Mouse (Mus musculus): ENCODE measurements around the gene Fam131a. TPM values are rescaled to one million over a fixed set of nuclear protein-coding genes. Genes with fewer than 3 reads are reported as not detected.

Fam131a gene
- polyA plus RNA-seq, 1 experiment, result 7.1 TPM

DNA sequence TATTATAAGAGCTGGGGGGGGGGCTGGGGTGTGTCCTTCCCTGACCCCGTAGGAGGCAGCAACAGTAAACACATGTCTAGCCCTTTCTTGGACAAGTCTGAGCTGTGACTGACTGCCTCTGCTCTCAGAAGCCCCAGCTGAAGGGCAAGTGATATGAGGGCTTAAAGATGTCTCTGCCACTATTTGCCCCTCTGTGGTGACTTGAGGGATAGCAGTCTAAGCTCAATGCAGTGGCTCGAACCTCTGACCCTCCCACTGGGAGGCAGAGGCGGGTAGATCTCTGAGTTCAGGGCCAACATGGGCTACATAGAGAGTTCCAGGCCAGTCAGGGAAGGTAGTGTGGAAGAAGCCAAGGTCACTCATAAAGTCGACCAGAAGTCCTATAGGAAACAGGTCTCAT is 17.8 kb downstream of the Fam131a start:
- H3K36me3 ChIP-seq (ENCODE audit: control insufficient read depth, insufficient read depth, low read length, poor library complexity, severe bottlenecking), result 0 out of 2 replicates have a peak, but pooled peaks cover 3% of the 10 kb centered on the region
- H3K27me3 ChIP-seq (ENCODE audit: control insufficient read depth, insufficient read depth, low read length, poor library complexity, severe bottlenecking), result no peaks in the 10 kb centered on the region
- H3K4me1 ChIP-seq (ENCODE audit: control insufficient read depth, insufficient read depth, low read length), result peaks cover 5% of the 10 kb centered on the region
- TF ChIP-seq POLR2A (IDR thresholded peaks at IDR 0.05; ENCODE audit: insufficient read depth, low read length), result no peak
- TF ChIP-seq EP300 (IDR thresholded peaks at IDR 0.05; ENCODE audit: insufficient read depth, low read depth, low read length), result no peak
- peak; percentile 18 for TF ChIP-seq CTCF (IDR thresholded peaks at IDR 0.05; ENCODE audit: low read depth, low read length)
- no peak overlapping the region for H3K27ac ChIP-seq (ENCODE audit: insufficient read depth, low read length)
- no peak overlapping the region for H3K9ac ChIP-seq (ENCODE audit: low read depth, poor library complexity, severe bottlenecking)
- no peaks in the 10 kb centered on the region for H3K9me3 ChIP-seq (replicated peaks; ENCODE audit: control insufficient read depth, insufficient read depth, low read length, poor library complexity, severe bottlenecking)
- H3K4me3 ChIP-seq (ENCODE audit: low read depth, low read length), result no peak overlapping the region

DNA sequence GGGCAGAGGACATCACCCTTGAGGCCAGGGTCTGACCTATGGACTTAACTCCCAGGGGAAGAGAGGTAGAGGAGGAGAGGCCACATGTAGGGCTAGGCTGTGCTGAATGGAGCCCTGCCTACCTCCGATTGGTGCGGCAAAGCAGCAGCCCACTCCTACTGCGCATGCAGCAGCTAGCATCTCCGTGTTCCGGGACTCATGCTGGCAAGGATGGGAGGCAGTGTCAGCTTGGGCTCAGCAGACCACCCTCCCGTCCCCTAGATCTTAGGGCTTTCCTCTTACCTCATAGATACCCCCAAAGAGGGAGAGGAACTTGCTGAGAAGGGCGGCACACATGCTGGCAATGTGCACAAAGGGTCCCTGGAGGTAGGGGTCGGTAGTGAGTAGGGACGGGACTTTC is 19.1 kb downstream of the Fam131a start:
- no peaks in the 10 kb centered on the region for H3K9me3 ChIP-seq (replicated peaks; ENCODE audit: control insufficient read depth, insufficient read depth, low read length, poor library complexity, severe bottlenecking)
- peak; percentile 13 for TF ChIP-seq CTCF (IDR thresholded peaks at IDR 0.05; ENCODE audit: low read depth, low read length)
- no peak for TF ChIP-seq EP300 (IDR thresholded peaks at IDR 0.05; ENCODE audit: insufficient read depth, low read depth, low read length)
- H3K27ac ChIP-seq (ENCODE audit: insufficient read depth, low read length), result no peak overlapping the region
- H3K4me1 ChIP-seq (ENCODE audit: control insufficient read depth, insufficient read depth, low read length), result peaks cover 5% of the 10 kb centered on the region
- 0 out of 2 replicates have a peak, but pooled peaks cover 2% of the 10 kb centered on the region for H3K36me3 ChIP-seq (ENCODE audit: control insufficient read depth, insufficient read depth, low read length, poor library complexity, severe bottlenecking)
- no peaks in the 10 kb centered on the region for H3K27me3 ChIP-seq (ENCODE audit: control insufficient read depth, insufficient read depth, low read length, poor library complexity, severe bottlenecking)
- H3K9ac ChIP-seq (ENCODE audit: low read depth, poor library complexity, severe bottlenecking), result no peak overlapping the region
- H3K4me3 ChIP-seq (ENCODE audit: low read depth, low read length), result no peak overlapping the region

DNA sequence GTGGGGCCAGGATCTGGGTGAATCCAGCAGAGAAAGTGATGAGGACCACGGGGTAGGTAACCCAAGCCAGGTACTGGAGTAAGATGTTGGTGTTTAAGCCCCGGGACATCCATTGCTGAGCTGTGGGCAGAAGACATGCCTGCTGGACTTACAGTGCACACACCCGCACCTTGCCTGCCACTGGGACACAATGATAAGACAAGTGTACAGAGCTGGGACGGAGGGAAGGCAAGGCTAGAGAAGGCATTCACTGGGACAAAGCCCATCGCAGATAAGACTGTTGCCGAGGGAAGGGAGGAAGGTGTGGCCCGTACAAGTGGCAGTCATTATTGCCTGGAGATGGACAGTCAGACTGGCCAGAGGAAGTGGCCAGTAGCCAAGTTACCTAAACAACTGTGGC is 19.8 kb downstream of the Fam131a start:
- no peak for TF ChIP-seq EP300 (IDR thresholded peaks at IDR 0.05; ENCODE audit: insufficient read depth, low read depth, low read length)
- no peak for TF ChIP-seq POLR2A (IDR thresholded peaks at IDR 0.05; ENCODE audit: insufficient read depth, low read length)
- no peak for TF ChIP-seq CTCF (IDR thresholded peaks at IDR 0.05; ENCODE audit: low read depth, low read length)
- 0 out of 2 replicates have a peak, but pooled peaks cover 2% of the 10 kb centered on the region for H3K36me3 ChIP-seq (ENCODE audit: control insufficient read depth, insufficient read depth, low read length, poor library complexity, severe bottlenecking)
- H3K9me3 ChIP-seq (replicated peaks; ENCODE audit: control insufficient read depth, insufficient read depth, low read length, poor library complexity, severe bottlenecking), result no peaks in the 10 kb centered on the region
- H3K4me1 ChIP-seq (ENCODE audit: control insufficient read depth, insufficient read depth, low read length), result peaks cover 5% of the 10 kb centered on the region
- H3K27ac ChIP-seq (ENCODE audit: insufficient read depth, low read length), result no peak overlapping the region
- no peak overlapping the region for H3K4me3 ChIP-seq (ENCODE audit: low read depth, low read length)
- H3K9ac ChIP-seq (ENCODE audit: low read depth, poor library complexity, severe bottlenecking), result no peak overlapping the region
- H3K27me3 ChIP-seq (ENCODE audit: control insufficient read depth, insufficient read depth, low read length, poor library complexity, severe bottlenecking), result no peaks in the 10 kb centered on the region

DNA sequence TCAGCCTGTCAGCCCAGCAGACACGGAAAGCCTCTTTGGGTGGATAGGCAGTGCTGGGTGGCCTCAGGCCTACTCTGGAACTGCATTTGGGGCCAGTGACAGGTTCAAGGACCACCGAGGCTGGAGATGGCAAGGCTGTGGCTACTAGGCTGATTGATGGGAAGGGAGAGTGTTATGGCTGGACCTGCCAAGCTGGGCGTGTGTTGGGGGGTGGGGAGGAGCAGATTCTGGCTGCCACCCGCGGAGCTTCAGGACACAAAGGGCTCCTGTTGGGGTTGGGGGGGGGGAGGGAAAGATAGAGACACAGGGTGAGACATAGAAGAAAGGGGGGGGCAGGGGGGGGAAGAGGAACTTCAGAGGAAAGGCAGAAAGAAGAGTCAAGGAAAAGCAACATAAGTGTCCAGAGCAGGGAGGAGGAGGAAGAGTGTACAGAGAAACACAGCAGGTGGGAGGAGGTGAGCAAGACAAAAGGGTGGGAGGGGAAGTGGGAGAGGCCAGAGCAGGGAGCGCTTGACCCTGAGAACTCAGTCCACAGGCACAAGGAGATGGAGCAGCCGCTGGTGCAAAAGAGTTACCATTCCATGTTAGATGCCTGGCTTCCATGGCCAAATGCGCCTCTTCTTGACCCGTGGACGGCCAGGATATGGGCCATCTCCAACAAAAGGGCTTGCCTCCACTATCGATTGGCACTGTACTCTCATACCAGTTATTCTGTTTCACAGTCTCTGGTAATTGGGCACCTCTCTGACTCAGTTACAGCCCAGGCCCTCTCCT is 21.5 kb downstream of the Fam131a start:
- H3K27ac ChIP-seq (ENCODE audit: insufficient read depth, low read length), result peak overlapping the region; percentile 60; the same call in 1 of the 2 replicates

DNA sequence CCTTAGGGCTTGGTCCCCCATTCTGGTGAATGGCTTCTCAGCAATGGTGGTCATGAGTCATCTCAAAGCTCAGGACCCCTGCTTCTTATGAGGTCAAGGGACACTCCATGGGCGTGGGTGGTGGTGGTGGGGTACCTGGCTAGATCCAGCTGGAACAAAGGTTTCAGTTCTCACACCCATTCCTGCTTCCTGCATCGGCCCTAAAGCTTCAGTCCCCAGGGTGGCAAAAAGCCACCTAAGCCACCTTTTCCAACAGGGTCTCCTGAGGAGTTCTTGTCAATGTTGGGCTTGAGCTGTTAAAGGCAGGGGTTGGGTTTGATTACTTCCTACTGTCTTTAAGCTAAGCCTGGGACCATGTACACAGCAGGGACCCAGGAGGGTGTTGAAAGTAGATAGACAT is 22.1 kb downstream of the Fam131a start:
- Histone ChIP-seq H3K9ac (ENCODE audit: low read depth, poor library complexity, severe bottlenecking) (peak overlapping the region; percentile 77), H3K9me3 (replicated peaks; ENCODE audit: control insufficient read depth, insufficient read depth, low read length, poor library complexity, severe bottlenecking) (no peaks in the 10 kb centered on the region), H3K36me3 (ENCODE audit: control insufficient read depth, insufficient read depth, low read length, poor library complexity, severe bottlenecking) (peaks cover 9% of the 10 kb centered on the region; the same call in 1 of the 2 replicates), H3K27me3 (ENCODE audit: control insufficient read depth, insufficient read depth, low read length, poor library complexity, severe bottlenecking) (no peaks in the 10 kb centered on the region), H3K4me1 (ENCODE audit: control insufficient read depth, insufficient read depth, low read length) (peaks cover 5% of the 10 kb centered on the region), H3K27ac (ENCODE audit: insufficient read depth, low read length) (peak overlapping the region; percentile 60), H3K4me3 (ENCODE audit: low read depth, low read length) (peak overlapping the region; percentile 97)
- TF ChIP-seq CTCF (IDR thresholded peaks at IDR 0.05; ENCODE audit: low read depth, low read length) (no peak), EP300 (IDR thresholded peaks at IDR 0.05; ENCODE audit: insufficient read depth, low read depth, low read length) (no peak), POLR2A (IDR thresholded peaks at IDR 0.05; ENCODE audit: insufficient read depth, low read length) (no peak)

More for the DNA sequence above, 21.5 kb downstream of the Fam131a start:
- Histone ChIP-seq H3K9ac (ENCODE audit: low read depth, poor library complexity, severe bottlenecking) (peak overlapping the region; percentile 77), H3K27me3 (ENCODE audit: control insufficient read depth, insufficient read depth, low read length, poor library complexity, severe bottlenecking) (no peaks in the 10 kb centered on the region), H3K9me3 (replicated peaks; ENCODE audit: control insufficient read depth, insufficient read depth, low read length, poor library complexity, severe bottlenecking) (no peaks in the 10 kb centered on the region), H3K36me3 (ENCODE audit: control insufficient read depth, insufficient read depth, low read length, poor library complexity, severe bottlenecking) (0 out of 2 replicates have a peak, but pooled peaks cover 2% of the 10 kb centered on the region), H3K4me1 (ENCODE audit: control insufficient read depth, insufficient read depth, low read length) (peaks cover 5% of the 10 kb centered on the region), H3K4me3 (ENCODE audit: low read depth, low read length) (peak overlapping the region; percentile 97)
- 0 out of 2 replicates have a peak, but pooled peaks have one; percentile 30 for TF ChIP-seq EP300 (IDR thresholded peaks at IDR 0.05; ENCODE audit: insufficient read depth, low read depth, low read length)
- no peak for TF ChIP-seq POLR2A (IDR thresholded peaks at IDR 0.05; ENCODE audit: insufficient read depth, low read length)
- no peak for TF ChIP-seq CTCF (IDR thresholded peaks at IDR 0.05; ENCODE audit: low read depth, low read length)

DNA sequence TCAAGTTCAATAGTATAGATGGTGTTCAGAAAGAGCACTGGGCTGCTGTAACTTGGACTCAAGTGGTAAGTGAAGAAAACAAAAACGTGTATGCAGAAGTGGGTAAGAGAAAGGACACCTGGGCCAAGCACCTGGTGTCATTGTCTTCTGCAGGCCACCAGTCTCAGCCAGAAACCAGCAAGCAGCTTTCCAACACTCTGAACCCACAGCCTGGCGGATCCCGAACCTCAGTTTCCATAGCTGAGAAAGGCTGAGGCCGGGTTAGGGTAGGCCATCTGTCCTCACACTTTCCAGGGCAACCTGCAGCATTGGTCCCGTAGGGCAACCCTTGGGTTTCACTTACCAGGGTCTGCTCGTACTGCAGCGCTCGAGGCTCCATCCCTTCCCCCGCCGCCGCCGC is 22.5 kb downstream of the Fam131a start:
- Histone ChIP-seq H3K4me1 (ENCODE audit: control insufficient read depth, insufficient read depth, low read length) (peaks cover 5% of the 10 kb centered on the region), H3K9me3 (replicated peaks; ENCODE audit: control insufficient read depth, insufficient read depth, low read length, poor library complexity, severe bottlenecking) (no peaks in the 10 kb centered on the region), H3K9ac (ENCODE audit: low read depth, poor library complexity, severe bottlenecking) (peak overlapping the region; percentile 77), H3K27me3 (ENCODE audit: control insufficient read depth, insufficient read depth, low read length, poor library complexity, severe bottlenecking) (no peaks in the 10 kb centered on the region), H3K27ac (ENCODE audit: insufficient read depth, low read length) (peak overlapping the region; percentile 60), H3K36me3 (ENCODE audit: control insufficient read depth, insufficient read depth, low read length, poor library complexity, severe bottlenecking) (peaks cover 12% of the 10 kb centered on the region), H3K4me3 (ENCODE audit: low read depth, low read length) (peak overlapping the region; percentile 97)
- TF ChIP-seq CTCF (IDR thresholded peaks at IDR 0.05; ENCODE audit: low read depth, low read length) (no peak), EP300 (IDR thresholded peaks at IDR 0.05; ENCODE audit: insufficient read depth, low read depth, low read length) (no peak), POLR2A (IDR thresholded peaks at IDR 0.05; ENCODE audit: insufficient read depth, low read length) (no peak)
